Mouse (Mus musculus): ENCODE results near the gene Gpr155. TPM values are rescaled to one million over a fixed set of nuclear protein-coding genes. Genes with fewer than 3 reads are reported as not detected.

Gene Gpr155
- 6.0 and 7.2 TPM in 2 replicates for polyA plus RNA-seq (2015; fragmentation: Nextera tagmentation; extraction: Ambion mirVana)

GRCm38 (mm10) chr2:73386356-73387046 lies at the start of gene Gpr155:
Gpr155 (minus strand) TSS chr2:73386572.

GRCm38 (mm10) chr2:73312152-73313116 lies 73.9 kb downstream of the Gpr155 start, which contains the start of the genes Scrn3 and Cir1:
Scrn3 (plus strand) TSS chr2:73312601.
Cir1 (minus strand) TSS chr2:73312701.

Other genes with a start within 250 kb of the Gpr155 start
- 35.9 and 42.9 TPM in 2 replicates for gene Ola1, start 167.6 kb downstream of the Gpr155 start, polyA plus RNA-seq (2015; fragmentation: Nextera tagmentation; extraction: Ambion mirVana)
- not detected in 2 replicates for gene Sp9, start 114.6 kb downstream of the Gpr155 start, polyA plus RNA-seq (2015; fragmentation: Nextera tagmentation; extraction: Ambion mirVana)
- gene Scrn3, start 74.0 kb downstream of the Gpr155 start, polyA plus RNA-seq (2015; fragmentation: Nextera tagmentation; extraction: Ambion mirVana) = 12.0 and 21.3 TPM in 2 replicates
- 37.8 and 48.7 TPM in 2 replicates for gene Cir1, start 73.9 kb downstream of the Gpr155 start, polyA plus RNA-seq (2015; fragmentation: Nextera tagmentation; extraction: Ambion mirVana)
- 7.3 and 7.9 TPM in 2 replicates for gene Wipf1, start 143.2 kb upstream of the Gpr155 start, polyA plus RNA-seq (2015; fragmentation: Nextera tagmentation; extraction: Ambion mirVana)
- 0.12 and 0.22 TPM in 2 replicates for gene Chrna1, start 193.8 kb upstream of the Gpr155 start, polyA plus RNA-seq (2015; fragmentation: Nextera tagmentation; extraction: Ambion mirVana)

Measured in adrenal gland, postnatal 0 days (tissue).